Mouse (Mus musculus) liver, postnatal 0 days (tissue): ENCODE measurements around the gene Lyve1. TPM values are rescaled to one million over a fixed set of nuclear protein-coding genes. Genes with fewer than 3 reads are reported as not detected.
A peak's percentile ranks its signal among the peaks of the same experiment; 100 is the strongest.

Experiments
- ATAC-seq: fragments of 200-750 bp; cut with Nextera tagmentation; 2 replicates; pipeline ENCODE4 v1.8.0; 2017; ENCODE audit warnings: mild to moderate bottlenecking, moderate library complexity
- DNase-seq: peaks from one replicate; pipeline ENCODE4 v3.0.0-alpha.2; 2016
- H3K27ac ChIP-seq: fragments of 300-500 bp; sonication (generic); 2 replicates; pipeline ENCODE4 v1.5.1; 2014; ENCODE audit warnings: antibody characterized with exemption, moderate library complexity, mild to moderate bottlenecking, low read depth
- H3K27me3 ChIP-seq: fragments of 300-500 bp; sonication (generic); 2 replicates; pipeline ENCODE4 v1.6.1; 2014; ENCODE audit warnings: low read length, control low read depth, mixed read lengths; ENCODE audit not compliant: insufficient read depth
- H3K36me3 ChIP-seq: fragments of 300-500 bp; sonication (generic); replicated peaks from 2 replicates; pipeline ENCODE4 v1.6.1; 2014; ENCODE audit warnings: mild to moderate bottlenecking, control low read depth, low read length, moderate library complexity, mixed read lengths; ENCODE audit not compliant: insufficient read depth
- H3K4me1 ChIP-seq: fragments of 300-500 bp; sonication (generic); 2 replicates; pipeline ENCODE4 v1.6.1; 2014; ENCODE audit warnings: antibody characterized with exemption, mild to moderate bottlenecking, control low read depth; ENCODE audit not compliant: insufficient read depth
- H3K4me2 ChIP-seq: fragments of 300-500 bp; sonication (generic); 2 replicates; pipeline ENCODE4 v1.6.1; 2014; ENCODE audit warnings: low read depth, mild to moderate bottlenecking, low read length, moderate library complexity, mixed read lengths
- H3K4me3 ChIP-seq: fragments of 300-500 bp; sonication (generic); 2 replicates; pipeline ENCODE4 v1.5.1; 2014; ENCODE audit warnings: low read depth, low read length
- H3K9ac ChIP-seq: fragments of 300-500 bp; sonication (generic); replicated peaks from 2 replicates; pipeline ENCODE4 v1.6.1; 2014; ENCODE audit warnings: mild to moderate bottlenecking, moderate library complexity
- H3K9me3 ChIP-seq: fragments of 300-500 bp; sonication (generic); 2 replicates; pipeline ENCODE4 v1.6.1; 2016; ENCODE audit warnings: mild to moderate bottlenecking, control low read depth, low read length, mixed read lengths
- CTCF ChIP-seq: sonication (generic); IDR thresholded peaks from 2 replicates; pipeline ENCODE4 v1.5.1; 2016; ENCODE audit warnings: antibody characterized with exemption, low read depth
- EP300 ChIP-seq: IDR thresholded peaks from 2 replicates; pipeline ENCODE4 v1.6.1; 2016; ENCODE audit warnings: antibody characterized with exemption, low read depth, mild to moderate bottlenecking
- WGBS: fragments of 180-500 bp; shearing (Covaris S2); extraction: QIAGEN DNeasy Blood & Tissue Kit; methylation state at CpG from one replicate; pipeline ENCODE4 v1.1.7; 2014; ENCODE audit not compliant: insufficient replicate concordance; 5-methylcytosine and 5-hydroxymethylcytosine counted together
- polyA plus RNA-seq: library from polyadenylated mRNA; unstranded; fragments of >200 nt; fragmentation: Nextera tagmentation; extraction: Ambion mirVana; gene quantifications from 2 replicates; pipeline ENCODE4 v1.2.1, GENCODE M21; 2015

Gene Lyve1
- polyA plus RNA-seq, 1 experiment from 2014 or later = 37.4 TPM

DNA sequence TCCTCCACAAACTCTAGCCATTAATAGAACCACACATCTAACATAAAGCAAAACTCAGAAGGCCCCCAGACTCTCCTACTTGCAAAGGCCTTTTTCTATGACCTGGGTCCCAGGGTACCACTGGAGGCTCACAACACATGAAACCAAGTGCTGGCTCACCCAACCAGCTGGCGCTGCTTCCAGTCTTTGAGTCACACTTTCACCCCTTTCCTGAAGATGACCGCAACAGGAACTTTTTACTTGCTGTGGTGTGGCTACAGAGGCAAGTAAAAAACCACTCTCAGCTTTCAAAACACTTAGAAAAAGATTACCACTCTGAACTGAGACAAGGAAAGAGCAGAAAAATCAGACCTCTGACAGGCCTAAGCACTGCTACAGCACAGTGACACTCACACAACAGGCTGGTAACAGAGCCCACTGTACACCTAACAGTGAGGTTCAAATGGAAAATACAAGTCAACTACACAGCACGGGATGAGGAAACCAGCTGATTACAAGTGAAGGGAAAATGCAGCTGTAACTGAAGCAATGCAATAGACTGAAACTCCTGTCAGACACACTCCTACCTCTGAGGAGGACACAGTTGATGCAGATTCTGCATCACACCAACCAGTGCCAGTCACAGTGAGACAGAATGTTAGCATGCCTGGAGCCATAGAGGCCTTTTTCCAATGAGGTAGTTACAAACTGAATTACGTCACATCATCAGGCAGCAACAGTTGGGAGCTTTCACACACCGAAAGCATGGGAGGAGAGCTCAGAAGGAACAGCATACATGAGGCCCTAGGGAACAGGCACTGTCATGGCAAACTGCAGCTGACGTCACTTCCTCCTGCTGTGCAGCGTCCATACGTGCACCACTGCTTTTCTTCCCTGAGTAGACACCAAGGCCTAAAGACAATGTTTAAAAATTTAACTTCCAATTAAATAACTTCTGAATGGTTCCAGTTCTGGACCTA lies 38.8 kb downstream of the Lyve1 start:
- ATAC-seq = no peak
- Histone ChIP-seq H3K27me3 (no peaks in the 10 kb centered on the region), H3K36me3 (peaks cover 70% of the 10 kb centered on the region), H3K4me2 (no peak overlapping the region), H3K4me1 (peaks cover 36% of the 10 kb centered on the region), H3K27ac (peak overlapping the region; percentile 44), H3K4me3 (no peak overlapping the region), H3K9me3 (no peaks in the 10 kb centered on the region), H3K9ac (no peak overlapping the region)
- peak; percentile 17 for DNase-seq
- WGBS = 59% methylated on average over 8 of the region's 8 CpGs
- TF ChIP-seq EP300 (no peak), CTCF (no peak)

DNA sequence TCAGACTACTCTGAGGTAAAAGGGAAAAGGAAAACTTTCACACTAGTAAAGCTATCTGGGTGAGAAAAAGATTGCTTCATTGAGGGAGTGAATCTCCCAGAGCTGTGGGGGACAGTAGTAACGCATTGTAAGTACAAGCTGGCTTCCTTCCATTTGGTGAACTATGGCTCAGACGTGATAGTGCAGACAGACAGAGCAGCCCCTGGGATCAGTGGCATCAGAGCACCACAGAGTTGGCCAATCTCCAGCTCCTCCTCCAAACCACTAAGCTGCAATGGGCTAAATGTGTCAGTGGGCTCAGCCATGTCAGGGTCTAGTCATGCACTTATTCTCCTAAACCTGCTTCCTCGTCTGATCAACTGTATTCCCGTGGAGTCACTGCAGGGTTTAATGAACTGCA lies 39.4 kb downstream of the Lyve1 start:
- 26% methylated on average over 4 of the region's 4 CpGs for WGBS
- H3K9me3 ChIP-seq = no peaks in the 10 kb centered on the region
- ATAC-seq (peak; percentile 63), DNase-seq (peak; percentile 61)
- no peaks in the 10 kb centered on the region for H3K27me3 ChIP-seq
- 0 out of 2 replicates have a peak overlapping the region, but pooled peaks have one; percentile 9 for H3K9ac ChIP-seq
- H3K4me1 ChIP-seq = peaks cover 41% of the 10 kb centered on the region
- peak overlapping the region; percentile 16; the same call in 1 of the 2 replicates for H3K4me2 ChIP-seq
- peak overlapping the region; percentile 62 for H3K27ac ChIP-seq
- H3K36me3 ChIP-seq = peaks cover 68% of the 10 kb centered on the region
- TF ChIP-seq CTCF = no peak
- 0 out of 2 replicates have a peak, but pooled peaks have one; percentile 14 for TF ChIP-seq EP300
- H3K4me3 ChIP-seq = no peak overlapping the region

DNA sequence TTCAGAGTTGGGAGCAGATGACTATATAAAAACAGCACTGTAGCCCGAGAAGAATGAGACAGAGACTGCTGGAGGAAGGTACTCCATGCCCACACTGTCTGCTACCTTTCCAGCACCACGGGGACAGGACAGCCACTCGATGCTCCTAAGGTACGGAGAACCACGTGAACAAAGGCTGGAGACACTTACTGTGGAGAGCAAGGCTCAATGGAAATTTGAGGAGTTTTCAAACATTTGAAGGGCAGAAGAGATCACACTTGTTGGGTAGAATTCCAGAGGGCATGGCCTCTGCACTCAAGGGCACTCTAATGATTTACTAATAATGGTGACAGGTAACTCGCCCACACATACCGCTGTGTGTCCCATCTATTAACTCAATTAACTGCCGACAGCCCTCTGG lies 40.0 kb downstream of the Lyve1 start:
- Histone ChIP-seq H3K36me3 (peaks cover 63% of the 10 kb centered on the region), H3K4me2 (peak overlapping the region; percentile 16; the same call in 1 of the 2 replicates), H3K27me3 (no peaks in the 10 kb centered on the region), H3K4me1 (peaks cover 46% of the 10 kb centered on the region), H3K4me3 (no peak overlapping the region), H3K27ac (peak overlapping the region; percentile 62; the same call in 1 of the 2 replicates), H3K9me3 (no peaks in the 10 kb centered on the region), H3K9ac (0 out of 2 replicates have a peak overlapping the region, but pooled peaks have one; percentile 9)
- ATAC-seq (peak; percentile 35; the same call in 1 of the 2 replicates), DNase-seq (no peak)
- TF ChIP-seq EP300 (no peak), CTCF (no peak)
- 65% methylated on average over 8 of the region's 8 CpGs for WGBS

DNA sequence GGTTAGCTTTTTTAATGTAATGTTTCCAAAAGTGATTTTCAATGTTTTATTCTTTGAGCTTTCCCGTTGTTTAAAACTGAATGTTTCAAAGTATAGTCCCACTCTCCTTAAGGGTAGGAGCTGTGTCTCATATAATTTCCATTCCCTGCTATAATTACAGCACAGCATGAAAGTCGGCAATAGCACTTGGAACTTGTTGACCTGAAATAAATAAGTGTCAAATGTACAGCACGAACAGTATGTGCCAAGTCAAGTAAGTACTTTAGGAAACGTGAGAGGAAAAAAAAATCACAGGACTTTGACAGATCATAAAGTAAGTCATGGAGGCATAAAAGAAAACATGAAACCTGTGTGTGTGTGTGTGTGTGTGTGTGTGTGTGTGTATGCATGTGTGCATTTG lies 41.0 kb downstream of the Lyve1 start:
- no peak for ATAC-seq
- Histone ChIP-seq H3K36me3 (peaks cover 63% of the 10 kb centered on the region), H3K9ac (no peak overlapping the region), H3K4me3 (no peak overlapping the region), H3K4me1 (peaks cover 46% of the 10 kb centered on the region), H3K27ac (no peak overlapping the region), H3K4me2 (no peak overlapping the region), H3K27me3 (no peaks in the 10 kb centered on the region), H3K9me3 (no peaks in the 10 kb centered on the region)
- no peak for TF ChIP-seq CTCF
- TF ChIP-seq EP300 = no peak
- DNase-seq = no peak
- WGBS = 74% methylated on average over 4 of the region's 4 CpGs

DNA sequence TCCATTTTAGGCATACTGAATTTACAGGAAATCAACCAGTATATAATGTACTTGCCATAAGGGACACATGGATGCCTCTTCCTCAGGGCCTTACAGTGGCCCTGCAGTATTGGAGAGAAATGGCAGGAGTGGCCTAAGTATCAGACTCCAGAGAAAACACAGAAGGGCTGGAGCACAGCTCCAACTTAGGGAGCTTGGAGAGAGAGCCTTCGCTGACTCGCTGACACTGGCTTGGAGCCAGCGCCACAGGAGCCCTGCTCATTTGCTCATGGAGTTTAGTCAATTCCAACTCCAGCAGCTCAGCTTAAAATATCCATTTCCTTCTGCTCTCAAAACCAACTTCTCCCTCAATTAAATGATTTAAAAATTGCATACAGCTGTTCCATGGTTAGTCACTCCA lies 41.4 kb downstream of the Lyve1 start:
- H3K9me3 ChIP-seq = no peaks in the 10 kb centered on the region
- peaks cover 59% of the 10 kb centered on the region for H3K36me3 ChIP-seq
- H3K27me3 ChIP-seq = no peaks in the 10 kb centered on the region
- H3K27ac ChIP-seq = 0 out of 2 replicates have a peak overlapping the region, but pooled peaks have one; percentile 29
- no peak overlapping the region for H3K4me2 ChIP-seq
- ATAC-seq (no peak), DNase-seq (peak; percentile 43)
- no peak overlapping the region for H3K4me3 ChIP-seq
- TF ChIP-seq EP300 = no peak
- no peak for TF ChIP-seq CTCF
- 69% methylated on average over 3 of the region's 3 CpGs for WGBS
- H3K9ac ChIP-seq = no peak overlapping the region
- peaks cover 46% of the 10 kb centered on the region for H3K4me1 ChIP-seq

DNA sequence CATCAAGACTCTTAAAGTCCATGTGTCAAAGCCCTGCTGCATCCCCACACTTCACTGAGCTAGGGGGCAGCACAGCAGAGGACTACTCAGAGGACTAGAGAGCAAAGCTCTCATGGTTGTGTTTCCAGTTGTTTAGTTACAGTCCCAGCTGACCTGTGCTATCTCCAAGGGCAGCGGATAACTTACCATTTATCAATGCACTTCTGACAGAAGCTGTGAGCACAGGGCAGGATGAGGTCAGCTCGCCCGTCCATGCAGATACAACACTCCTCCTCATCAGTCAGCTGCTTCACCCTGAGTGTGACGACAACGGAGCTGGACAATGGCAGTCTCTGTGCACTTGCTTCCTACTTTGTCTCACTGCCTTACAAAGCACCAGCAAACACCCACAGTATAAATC lies 42.0 kb downstream of the Lyve1 start:
- no peak overlapping the region for H3K9ac ChIP-seq
- no peaks in the 10 kb centered on the region for H3K27me3 ChIP-seq
- no peak overlapping the region for H3K4me3 ChIP-seq
- WGBS = 50% methylated on average over 5 of the region's 5 CpGs
- peaks cover 46% of the 10 kb centered on the region for H3K4me1 ChIP-seq
- H3K9me3 ChIP-seq = no peaks in the 10 kb centered on the region
- DNase-seq = peak; percentile 21
- H3K4me2 ChIP-seq = no peak overlapping the region
- no peak for ATAC-seq
- H3K36me3 ChIP-seq = peaks cover 54% of the 10 kb centered on the region
- H3K27ac ChIP-seq = no peak overlapping the region
- TF ChIP-seq EP300 (no peak), CTCF (peak; percentile 54)
